Mouse (Mus musculus) cortical plate, adult 2 months (tissue): ENCODE measurements around the gene Rec114. TPM values are rescaled to one million over a fixed set of nuclear protein-coding genes. Genes with fewer than 3 reads are reported as not detected.

ENCODE experiments used
- H3K27ac ChIP-seq: fragments of 200-500 bp; 2 replicates; pipeline ENCODE4 v1.5.1; 2012; ENCODE audit warnings: low read length, control low read depth, inconsistent platforms; ENCODE audit not compliant: insufficient read depth
- H3K4me1 ChIP-seq: fragments of 200-500 bp; 2 replicates; pipeline ENCODE4 v1.6.1; 2011; ENCODE audit warnings: low read length; ENCODE audit not compliant: control insufficient read depth, insufficient read depth
- H3K4me3 ChIP-seq: fragments of 200-500 bp; 2 replicates; pipeline ENCODE4 v1.5.1; 2011; ENCODE audit warnings: mild to moderate bottlenecking, low read length, control low read depth; ENCODE audit not compliant: insufficient read depth
- CTCF ChIP-seq: fragments of 200-500 bp; IDR thresholded peaks from 2 replicates; pipeline ENCODE4 v1.5.1; 2011; ENCODE audit warnings: mild to moderate bottlenecking, control low read depth, low read length; ENCODE audit not compliant: insufficient read depth; ENCODE audit errors: extremely low read depth
- POLR2A ChIP-seq: fragments of 200-500 bp; IDR thresholded peaks from 2 replicates; pipeline ENCODE4 v1.6.1; 2011; ENCODE audit warnings: mild to moderate bottlenecking, low read length, control low read depth; ENCODE audit not compliant: insufficient read depth; ENCODE audit errors: extremely low read depth
- polyA plus RNA-seq: library from polyadenylated mRNA; depleted of rRNA; stranded (reverse); fragments of >200 nt; gene quantifications from 2 replicates; pipeline ENCODE4 v1.2.3, GENCODE M21; 2012; rRNA removed

Gene Rec114
- polyA plus RNA-seq, 1 experiment, result 0.29 TPM

- Histone ChIP-seq H3K4me3 (no peak overlapping the region), H3K4me1 (peaks cover 13% of the 10 kb centered on the region), H3K27ac (no peak overlapping the region)
- TF ChIP-seq CTCF (no peak), POLR2A (no peak)
Measured at GRCm38 (mm10) chr9:58615064-58615938, 128.5 kb downstream of the Rec114 start.

- H3K4me1 ChIP-seq, result peaks cover 9% of the 10 kb centered on the region
- TF ChIP-seq POLR2A, result no peak
- no peak for TF ChIP-seq CTCF
- H3K4me3 ChIP-seq, result no peak overlapping the region
- no peak overlapping the region for H3K27ac ChIP-seq
Measured at GRCm38 (mm10) chr9:58613790-58614189, 130.0 kb downstream of the Rec114 start.

Other genes with a start within 250 kb of the Rec114 start
- gene Cd276, start 188.5 kb downstream of the Rec114 start, polyA plus RNA-seq, result 9.0 and 9.2 TPM in 2 replicates
- 1,071 and 1,109 TPM in 2 replicates for gene Nptn, start 161.7 kb downstream of the Rec114 start, polyA plus RNA-seq
- 0.81 and 1.1 TPM in 2 replicates for gene Hcn4, start 79.4 kb upstream of the Rec114 start, polyA plus RNA-seq